Mouse (Mus musculus): ENCODE measurements around the gene Cfap58. TPM values are rescaled to one million over a fixed set of nuclear protein-coding genes. Genes with fewer than 3 reads are reported as not detected.

Gene Cfap58
- polyA plus RNA-seq, 1 experiment from 2014 or later = 0.08 TPM

GRCm38 (mm10) chr19:47905081-47905480 lies 32.4 kb upstream of the Cfap58 start:
- H3K4me1 ChIP-seq = peaks cover 71% of the 10 kb centered on the region
- WGBS = 62% methylated on average over 4 of the region's 4 CpGs

GRCm38 (mm10) chr19:47905603-47906002 lies 31.9 kb upstream of the Cfap58 start:
- H3K4me1 ChIP-seq = peaks cover 71% of the 10 kb centered on the region
- 70% methylated on average over 5 of the region's 5 CpGs for WGBS
- no peak overlapping the region for H3K27ac ChIP-seq (replicated peaks)
- no peak overlapping the region for H3K4me2 ChIP-seq
- no peak overlapping the region for H3K4me3 ChIP-seq
- H3K27me3 ChIP-seq (replicated peaks) = no peaks in the 10 kb centered on the region
- no peak overlapping the region for H3K9ac ChIP-seq
- no peak for ATAC-seq (ENCODE audit: extremely low read depth, insufficient number of reproducible peaks, low FRiP score, low TSS enrichment)
- peaks cover 13% of the 10 kb centered on the region for H3K36me3 ChIP-seq
- H3K9me3 ChIP-seq = no peaks in the 10 kb centered on the region

More at GRCm38 (mm10) chr19:47905081-47905480, 32.4 kb upstream of the Cfap58 start:
- Histone ChIP-seq H3K9me3 (no peaks in the 10 kb centered on the region), H3K9ac (0 out of 2 replicates have a peak overlapping the region, but pooled peaks have one; percentile 12), H3K27me3 (replicated peaks) (no peaks in the 10 kb centered on the region), H3K27ac (replicated peaks) (no peak overlapping the region; the same call in 1 of the 2 replicates), H3K4me2 (no peak overlapping the region), H3K36me3 (peaks cover 18% of the 10 kb centered on the region), H3K4me3 (no peak overlapping the region)
- no peak for ATAC-seq (ENCODE audit: extremely low read depth, insufficient number of reproducible peaks, low FRiP score, low TSS enrichment)

- no peak for ATAC-seq (ENCODE audit: extremely low read depth, insufficient number of reproducible peaks, low FRiP score, low TSS enrichment)
- Histone ChIP-seq H3K27me3 (replicated peaks) (no peaks in the 10 kb centered on the region), H3K27ac (replicated peaks) (no peak overlapping the region), H3K4me1 (peaks cover 69% of the 10 kb centered on the region), H3K4me3 (no peak overlapping the region), H3K36me3 (peaks cover 23% of the 10 kb centered on the region), H3K9ac (no peak overlapping the region), H3K4me2 (no peak overlapping the region), H3K9me3 (no peaks in the 10 kb centered on the region)
- 78% methylated on average over 9 of the region's 9 CpGs for WGBS
Observed at GRCm38 (mm10) chr19:47907596-47907995, 29.9 kb upstream of the Cfap58 start.

GRCm38 (mm10) chr19:47908961-47909371 lies 28.5 kb upstream of the Cfap58 start:
- no peak overlapping the region for H3K4me3 ChIP-seq
- no peak overlapping the region; the same call in 1 of the 2 replicates for H3K27ac ChIP-seq (replicated peaks)
- no peak for ATAC-seq (ENCODE audit: extremely low read depth, insufficient number of reproducible peaks, low FRiP score, low TSS enrichment)
- no peaks in the 10 kb centered on the region for H3K27me3 ChIP-seq (replicated peaks)
- peak overlapping the region; percentile 63 for H3K4me2 ChIP-seq
- no peaks in the 10 kb centered on the region for H3K9me3 ChIP-seq
- peak overlapping the region; percentile 66 for H3K9ac ChIP-seq
- peaks cover 26% of the 10 kb centered on the region for H3K36me3 ChIP-seq
- peaks cover 62% of the 10 kb centered on the region for H3K4me1 ChIP-seq
- 27% methylated on average over 6 of the region's 6 CpGs for WGBS

GRCm38 (mm10) chr19:47909387-47910116 lies 27.9 kb upstream of the Cfap58 start:
- Histone ChIP-seq H3K9me3 (no peaks in the 10 kb centered on the region), H3K36me3 (peaks cover 28% of the 10 kb centered on the region), H3K27ac (replicated peaks) (peak overlapping the region; percentile 68), H3K4me2 (peak overlapping the region; percentile 63), H3K4me3 (peak overlapping the region; percentile 31), H3K4me1 (peaks cover 61% of the 10 kb centered on the region), H3K9ac (peak overlapping the region; percentile 66), H3K27me3 (replicated peaks) (no peaks in the 10 kb centered on the region)
- ATAC-seq (ENCODE audit: extremely low read depth, insufficient number of reproducible peaks, low FRiP score, low TSS enrichment) = 0 out of 2 replicates have a peak, but pooled peaks have one; percentile 26
- 6% methylated on average over 10 of the region's 10 CpGs for WGBS

- H3K36me3 ChIP-seq = peaks cover 28% of the 10 kb centered on the region
- H3K27me3 ChIP-seq (replicated peaks) = no peaks in the 10 kb centered on the region
- peaks cover 65% of the 10 kb centered on the region for H3K4me1 ChIP-seq
- no peaks in the 10 kb centered on the region for H3K9me3 ChIP-seq
- peak overlapping the region; percentile 63 for H3K4me2 ChIP-seq
- no peak for ATAC-seq (ENCODE audit: extremely low read depth, insufficient number of reproducible peaks, low FRiP score, low TSS enrichment)
- WGBS = 51% methylated on average over 3 of the region's 4 CpGs
- H3K4me3 ChIP-seq = peak overlapping the region; percentile 31
- peak overlapping the region; percentile 68 for H3K27ac ChIP-seq (replicated peaks)
- peak overlapping the region; percentile 66 for H3K9ac ChIP-seq
Observed at GRCm38 (mm10) chr19:47910117-47910618, 27.3 kb upstream of the Cfap58 start.

GRCm38 (mm10) chr19:47910751-47911150 lies 26.7 kb upstream of the Cfap58 start:
- Histone ChIP-seq H3K27me3 (replicated peaks) (no peaks in the 10 kb centered on the region), H3K4me3 (no peak overlapping the region), H3K27ac (replicated peaks) (peak overlapping the region; percentile 68; the same call in 1 of the 2 replicates), H3K4me2 (no peak overlapping the region), H3K4me1 (peaks cover 65% of the 10 kb centered on the region), H3K9me3 (no peaks in the 10 kb centered on the region), H3K36me3 (peaks cover 28% of the 10 kb centered on the region), H3K9ac (0 out of 2 replicates have a peak overlapping the region, but pooled peaks have one; percentile 66)
- 69% methylated on average over 4 of the region's 4 CpGs for WGBS
- no peak for ATAC-seq (ENCODE audit: extremely low read depth, insufficient number of reproducible peaks, low FRiP score, low TSS enrichment)

GRCm38 (mm10) chr19:47913344-47913743 lies 24.1 kb upstream of the Cfap58 start:
- Histone ChIP-seq H3K9me3 (no peaks in the 10 kb centered on the region), H3K36me3 (peaks cover 18% of the 10 kb centered on the region), H3K4me1 (peaks cover 87% of the 10 kb centered on the region)

GRCm38 (mm10) chr19:47914191-47914590 lies 23.3 kb upstream of the Cfap58 start:
- no peak for ATAC-seq (ENCODE audit: extremely low read depth, insufficient number of reproducible peaks, low FRiP score, low TSS enrichment)
- Histone ChIP-seq H3K9ac (no peak overlapping the region), H3K36me3 (peaks cover 18% of the 10 kb centered on the region), H3K4me1 (peaks cover 79% of the 10 kb centered on the region), H3K4me3 (no peak overlapping the region), H3K9me3 (no peaks in the 10 kb centered on the region), H3K4me2 (no peak overlapping the region), H3K27me3 (replicated peaks) (no peaks in the 10 kb centered on the region), H3K27ac (replicated peaks) (no peak overlapping the region)
- WGBS = 86% methylated on average over 4 of the region's 4 CpGs

More at GRCm38 (mm10) chr19:47913344-47913743, 24.1 kb upstream of the Cfap58 start:
- Histone ChIP-seq H3K27ac (replicated peaks) (no peak overlapping the region), H3K4me2 (no peak overlapping the region), H3K27me3 (replicated peaks) (no peaks in the 10 kb centered on the region), H3K9ac (no peak overlapping the region), H3K4me3 (no peak overlapping the region)
- ATAC-seq (ENCODE audit: extremely low read depth, insufficient number of reproducible peaks, low FRiP score, low TSS enrichment) = no peak
- 88% methylated on average over 7 of the region's 7 CpGs for WGBS

GRCm38 (mm10) chr19:47915251-47915650 lies 22.2 kb upstream of the Cfap58 start:
- H3K27me3 ChIP-seq (replicated peaks) = no peaks in the 10 kb centered on the region
- no peak for ATAC-seq (ENCODE audit: extremely low read depth, insufficient number of reproducible peaks, low FRiP score, low TSS enrichment)
- no peak overlapping the region for H3K4me2 ChIP-seq
- H3K4me1 ChIP-seq = peaks cover 74% of the 10 kb centered on the region
- H3K4me3 ChIP-seq = no peak overlapping the region
- H3K27ac ChIP-seq (replicated peaks) = no peak overlapping the region
- no peaks in the 10 kb centered on the region for H3K9me3 ChIP-seq
- no peak overlapping the region for H3K9ac ChIP-seq
- peaks cover 18% of the 10 kb centered on the region for H3K36me3 ChIP-seq
- WGBS = 69% methylated on average over 4 of the region's 4 CpGs

- H3K27ac ChIP-seq (replicated peaks) = peak overlapping the region; percentile 96
- peaks cover 5% of the 10 kb centered on the region; the same call in 1 of the 2 replicates for H3K36me3 ChIP-seq
Observed at GRCm38 (mm10) chr19:47917396-47917795, 20.1 kb upstream of the Cfap58 start.

More at GRCm38 (mm10) chr19:47917396-47917795, 20.1 kb upstream of the Cfap58 start:
- Histone ChIP-seq H3K4me1 (peaks cover 66% of the 10 kb centered on the region), H3K9ac (peak overlapping the region; percentile 97), H3K27me3 (replicated peaks) (no peaks in the 10 kb centered on the region), H3K4me3 (peak overlapping the region; percentile 94), H3K4me2 (peak overlapping the region; percentile 83), H3K9me3 (no peaks in the 10 kb centered on the region)
- 48% methylated on average over 4 of the region's 4 CpGs for WGBS
- ATAC-seq (ENCODE audit: extremely low read depth, insufficient number of reproducible peaks, low FRiP score, low TSS enrichment) = no peak
